Mouse (Mus musculus) limb, embryonic 14.5 days (tissue): ENCODE measurements around the gene Dapk2. TPM values are rescaled to one million over a fixed set of nuclear protein-coding genes. Genes with fewer than 3 reads are reported as not detected.

Experiments
- ATAC-seq: fragments of 200-750 bp; cut with Nextera tagmentation; 2 replicates; pipeline ENCODE4 v1.8.0; 2017; ENCODE audit warnings: low read depth, moderate number of reproducible peaks, moderate TSS enrichment; ENCODE audit not compliant: low FRiP score
- DNase-seq: peaks from one replicate; pipeline ENCODE4 v3.0.0-alpha.2; 2015; ENCODE audit warnings: low spot score
- H3K27ac ChIP-seq: fragments of 300-500 bp; sonication (generic); replicated peaks from 2 replicates; pipeline ENCODE4 v1.5.1; 2014; ENCODE audit warnings: low read depth, mild to moderate bottlenecking, low read length, moderate library complexity, mixed read lengths
- H3K27me3 ChIP-seq: fragments of 300-500 bp; sonication (generic); 2 replicates; pipeline ENCODE4 v1.6.1; 2014; ENCODE audit warnings: low read length, mixed read lengths; ENCODE audit not compliant: control insufficient read depth, insufficient read depth
- H3K36me3 ChIP-seq: fragments of 300-500 bp; sonication (generic); 2 replicates; pipeline ENCODE4 v1.6.1; 2014; ENCODE audit warnings: mild to moderate bottlenecking, low read length, moderate library complexity, mixed read lengths; ENCODE audit not compliant: control insufficient read depth, insufficient read depth
- H3K4me1 ChIP-seq: fragments of 300-500 bp; sonication (generic); 2 replicates; pipeline ENCODE4 v1.6.1; 2014; ENCODE audit warnings: antibody characterized with exemption, low read length, mixed read lengths; ENCODE audit not compliant: control insufficient read depth, insufficient read depth
- H3K4me2 ChIP-seq: fragments of 300-500 bp; sonication (generic); replicated peaks from 2 replicates; pipeline ENCODE4 v1.6.1; 2014; ENCODE audit warnings: low read depth, mild to moderate bottlenecking, low read length, moderate library complexity; ENCODE audit not compliant: severe bottlenecking
- H3K4me3 ChIP-seq: fragments of 300-500 bp; sonication (generic); replicated peaks from 2 replicates; pipeline ENCODE4 v1.5.1; 2014; ENCODE audit warnings: low read length
- H3K9ac ChIP-seq: fragments of 300-500 bp; sonication (generic); 2 replicates; pipeline ENCODE4 v1.6.1; 2014; ENCODE audit warnings: mild to moderate bottlenecking, low read depth, low read length, moderate library complexity; ENCODE audit not compliant: severe bottlenecking
- H3K9me3 ChIP-seq: fragments of 300-500 bp; sonication (generic); 2 replicates; pipeline ENCODE4 v1.6.1; 2016; ENCODE audit warnings: low read length; ENCODE audit not compliant: control insufficient read depth
- POLR2A ChIP-seq: fragments of 200-500 bp; IDR thresholded peaks from 2 replicates; pipeline ENCODE4 v1.8.0; 2012; ENCODE audit warnings: inconsistent platforms, mild to moderate bottlenecking, moderate library complexity, borderline replicate concordance; ENCODE audit not compliant: insufficient read depth, insufficient read length; ENCODE audit errors: extremely low read depth
- WGBS: fragments of 180-500 bp; shearing (Covaris S2); extraction: QIAGEN DNeasy Blood & Tissue Kit; methylation state at CpG from one replicate; pipeline ENCODE4 v1.1.7; 2014; 5-methylcytosine and 5-hydroxymethylcytosine counted together
- polyA plus RNA-seq, 2 experiments: library from polyadenylated mRNA; depleted of rRNA in 1 of 2; stranded (reverse) in 1 of 2; unstranded in 1 of 2; fragments of >200 nt; fragmentation: Nextera tagmentation in 1 of 2; extraction: Ambion mirVana in 1 of 2; gene quantifications; 2 replicates each; pipeline versions ENCODE4 v1.2.1 to v1.2.3; 2012 to 2014

Gene Dapk2
- polyA plus RNA-seq, 2 experiments: 4.5 to 5.0 TPM

DNA sequence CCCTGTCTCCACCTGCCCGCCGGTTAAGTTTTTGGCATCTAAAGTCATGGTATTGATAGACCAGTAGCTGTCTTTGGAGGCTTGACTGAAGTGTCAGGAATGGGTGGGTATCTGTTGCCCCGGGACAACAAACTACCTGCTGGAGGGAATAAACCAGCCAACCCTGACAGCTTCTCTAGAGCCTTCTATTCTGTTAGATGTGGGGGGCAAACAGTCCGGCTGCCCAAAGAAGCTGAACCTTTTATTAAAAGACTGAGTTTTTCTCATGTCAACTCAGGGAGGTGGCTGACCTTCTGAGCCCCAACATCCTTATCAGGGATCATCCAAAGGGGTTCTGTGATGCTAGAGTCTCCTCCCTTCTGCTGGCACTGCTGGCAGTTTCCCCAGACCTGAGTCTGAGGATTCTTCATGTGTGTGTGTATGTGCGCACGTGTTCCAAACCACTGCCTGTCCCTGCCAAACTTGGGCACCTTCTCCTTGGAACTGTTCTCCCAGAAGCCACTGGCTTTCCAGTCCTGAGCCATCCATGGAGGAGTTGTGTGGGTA, 935 bp downstream of the Dapk2 start:
- WGBS: 86% methylated on average over 6 of the region's 6 CpGs
- Histone ChIP-seq H3K4me1 (no peaks in the 10 kb centered on the region; the same call in 1 of the 2 replicates), H3K4me2 (no peak overlapping the region), H3K4me3 (no peak overlapping the region), H3K27me3 (peaks cover 9% of the 10 kb centered on the region; the same call in 1 of the 2 replicates), H3K9ac (no peak overlapping the region), H3K27ac (no peak overlapping the region), H3K9me3 (no peaks in the 10 kb centered on the region), H3K36me3 (no peaks in the 10 kb centered on the region)
- no peak for TF ChIP-seq POLR2A
- ATAC-seq (no peak), DNase-seq (no peak)

GRCm38 (mm10) chr9:66160155-66160554, 2.1 kb downstream of the Dapk2 start:
- H3K36me3 ChIP-seq: no peaks in the 10 kb centered on the region
- TF ChIP-seq POLR2A: no peak
- ATAC-seq (no peak), DNase-seq (no peak)
- H3K9ac ChIP-seq: no peak overlapping the region
- WGBS: 94% methylated on average over 2 of the region's 2 CpGs
- H3K4me3 ChIP-seq: no peak overlapping the region
- H3K4me2 ChIP-seq: no peak overlapping the region
- no peak overlapping the region for H3K27ac ChIP-seq
- H3K4me1 ChIP-seq: no peaks in the 10 kb centered on the region; the same call in 1 of the 2 replicates
- no peaks in the 10 kb centered on the region for H3K9me3 ChIP-seq
- H3K27me3 ChIP-seq: peaks cover 9% of the 10 kb centered on the region; the same call in 1 of the 2 replicates

- Histone ChIP-seq H3K4me3 (no peak overlapping the region), H3K9me3 (no peaks in the 10 kb centered on the region), H3K27me3 (0 out of 2 replicates have a peak, but pooled peaks cover 4% of the 10 kb centered on the region), H3K4me2 (no peak overlapping the region), H3K27ac (no peak overlapping the region), H3K36me3 (no peaks in the 10 kb centered on the region), H3K4me1 (no peaks in the 10 kb centered on the region; the same call in 1 of the 2 replicates), H3K9ac (no peak overlapping the region)
- no peak for TF ChIP-seq POLR2A
- WGBS: 84% methylated on average over 9 of the region's 9 CpGs
- DNase-seq (no peak), ATAC-seq (no peak)
Measured at GRCm38 (mm10) chr9:66162995-66163394, 5.0 kb downstream of the Dapk2 start.

GRCm38 (mm10) chr9:66167222-66167621, 9.2 kb downstream of the Dapk2 start:
- ATAC-seq (no peak), DNase-seq (no peak)
- H3K27me3 ChIP-seq: no peaks in the 10 kb centered on the region
- H3K4me1 ChIP-seq: no peaks in the 10 kb centered on the region
- WGBS: 84% methylated on average over 5 of the region's 5 CpGs
- no peak overlapping the region for H3K4me3 ChIP-seq
- no peak overlapping the region for H3K4me2 ChIP-seq
- no peak overlapping the region for H3K27ac ChIP-seq
- TF ChIP-seq POLR2A: no peak
- no peak overlapping the region for H3K9ac ChIP-seq
- no peaks in the 10 kb centered on the region for H3K9me3 ChIP-seq
- no peaks in the 10 kb centered on the region for H3K36me3 ChIP-seq

GRCm38 (mm10) chr9:66168233-66168632, 10.2 kb downstream of the Dapk2 start:
- Histone ChIP-seq H3K9ac (no peak overlapping the region), H3K4me1 (no peaks in the 10 kb centered on the region), H3K4me3 (no peak overlapping the region), H3K27me3 (no peaks in the 10 kb centered on the region), H3K4me2 (no peak overlapping the region), H3K27ac (no peak overlapping the region), H3K9me3 (no peaks in the 10 kb centered on the region), H3K36me3 (no peaks in the 10 kb centered on the region)
- 11% methylated on average over 1 of the region's 1 CpGs for WGBS
- ATAC-seq (no peak), DNase-seq (no peak)
- TF ChIP-seq POLR2A: no peak

- H3K27me3 ChIP-seq: no peaks in the 10 kb centered on the region
- H3K4me2 ChIP-seq: no peak overlapping the region
- no peaks in the 10 kb centered on the region for H3K36me3 ChIP-seq
- no peak overlapping the region for H3K4me3 ChIP-seq
- DNase-seq: no peak
- no peak for TF ChIP-seq POLR2A
- H3K27ac ChIP-seq: no peak overlapping the region
- whole genome bisulfite sequencing: 55% methylated on average over 5 of the region's 5 CpGs
- H3K4me1 ChIP-seq: no peaks in the 10 kb centered on the region
- ATAC-seq: no peak
- no peaks in the 10 kb centered on the region for H3K9me3 ChIP-seq
- peak overlapping the region; percentile 36; the same call in 1 of the 2 replicates for H3K9ac ChIP-seq
Measured at GRCm38 (mm10) chr9:66170506-66170905, 12.5 kb downstream of the Dapk2 start.
